Mouse (Mus musculus) liver, embryonic 14.5 days (tissue): ENCODE data around the gene Aspn. TPM values are rescaled to one million over a fixed set of nuclear protein-coding genes. Genes with fewer than 3 reads are reported as not detected.

Experiments
- ATAC-seq: fragments of 200-750 bp; cut with Nextera tagmentation; 2 replicates; pipeline ENCODE4 v1.8.0; 2017; ENCODE audit warnings: moderate number of reproducible peaks, mild to moderate bottlenecking, moderate library complexity; ENCODE audit not compliant: insufficient read depth
- DNase-seq, 3 experiments: peaks; one replicate each; pipeline ENCODE4 v3.0.0-alpha.2; 2012 to 2013; ENCODE audit warnings: low read depth in 3 of 3, low spot score in 3 of 3
- H3K27ac ChIP-seq: fragments of 300-500 bp; sonication (generic); 2 replicates; pipeline ENCODE4 v1.5.1; 2014; ENCODE audit warnings: moderate library complexity, mild to moderate bottlenecking, control low read depth, inconsistent platforms
- H3K27me3 ChIP-seq: fragments of 300-500 bp; sonication (generic); 2 replicates; pipeline ENCODE4 v1.6.1; 2014; ENCODE audit warnings: mild to moderate bottlenecking, low read length, moderate library complexity; ENCODE audit not compliant: control insufficient read depth, insufficient read depth
- H3K36me3 ChIP-seq: fragments of 300-500 bp; sonication (generic); replicated peaks from 2 replicates; pipeline ENCODE4 v1.6.1; 2014; ENCODE audit warnings: low read depth; ENCODE audit not compliant: control insufficient read depth, insufficient read depth
- H3K4me1 ChIP-seq, 2 experiments: fragments of 200-500 bp in 1 of 2; fragments of 300-500 bp in 1 of 2; sonication (generic) in 1 of 2; replicated peaks; 2 replicates each; pipeline ENCODE4 v1.6.1; 2012 to 2014; ENCODE audit warnings: antibody characterized with exemption in 1 of 2, inconsistent platforms in 1 of 2, low read length in 1 of 2; ENCODE audit not compliant: control insufficient read depth in 2 of 2, insufficient read depth in 2 of 2
- H3K4me2 ChIP-seq: fragments of 300-500 bp; sonication (generic); 2 replicates; pipeline ENCODE4 v1.6.1; 2014; ENCODE audit warnings: low read depth, mild to moderate bottlenecking, control low read depth, moderate library complexity
- H3K4me3 ChIP-seq, 2 experiments: fragments of 200-500 bp in 1 of 2; fragments of 300-500 bp in 1 of 2; sonication (generic) in 1 of 2; 2 replicates each; pipeline ENCODE4 v1.5.1; 2012 to 2014; ENCODE audit warnings: low read depth in 2 of 2, low read length in 2 of 2, mild to moderate bottlenecking in 2 of 2, control low read depth in 1 of 2, inconsistent platforms in 1 of 2, moderate library complexity in 1 of 2; ENCODE audit not compliant: insufficient read depth in 1 of 2
- H3K9ac ChIP-seq: fragments of 300-500 bp; sonication (generic); replicated peaks from 2 replicates; pipeline ENCODE4 v1.6.1; 2014; ENCODE audit warnings: mild to moderate bottlenecking, control low read depth, moderate library complexity
- H3K9me3 ChIP-seq: fragments of 300-500 bp; sonication (generic); 2 replicates; pipeline ENCODE4 v1.6.1; 2016; ENCODE audit warnings: low read length, mixed read lengths; ENCODE audit not compliant: control insufficient read depth
- CTCF ChIP-seq: IDR thresholded peaks from 2 replicates; pipeline ENCODE4 v1.5.1; 2016; ENCODE audit warnings: antibody characterized with exemption, low read depth, control low read depth
- EP300 ChIP-seq: IDR thresholded peaks from 2 replicates; pipeline ENCODE4 v1.6.1; 2016; ENCODE audit warnings: antibody characterized with exemption, low read depth
- WGBS: fragments of 180-500 bp; shearing (Covaris S2); extraction: QIAGEN DNeasy Blood & Tissue Kit; methylation state at CpG from one replicate; pipeline ENCODE4 v1.1.7; 2014; ENCODE audit not compliant: insufficient replicate concordance; 5-methylcytosine and 5-hydroxymethylcytosine counted together
- polyA plus RNA-seq, 2 experiments: library from polyadenylated mRNA; depleted of rRNA in 1 of 2; stranded (reverse) in 1 of 2; unstranded in 1 of 2; fragments of >200 nt; fragmentation: Nextera tagmentation in 1 of 2; extraction: Ambion mirVana in 1 of 2; gene quantifications; 2 replicates each; pipeline versions ENCODE4 v1.2.1 to v1.2.3; 2012 to 2014

Gene Aspn
- polyA plus RNA-seq, 2 experiments = 0.17 to 0.44 TPM

DNA sequence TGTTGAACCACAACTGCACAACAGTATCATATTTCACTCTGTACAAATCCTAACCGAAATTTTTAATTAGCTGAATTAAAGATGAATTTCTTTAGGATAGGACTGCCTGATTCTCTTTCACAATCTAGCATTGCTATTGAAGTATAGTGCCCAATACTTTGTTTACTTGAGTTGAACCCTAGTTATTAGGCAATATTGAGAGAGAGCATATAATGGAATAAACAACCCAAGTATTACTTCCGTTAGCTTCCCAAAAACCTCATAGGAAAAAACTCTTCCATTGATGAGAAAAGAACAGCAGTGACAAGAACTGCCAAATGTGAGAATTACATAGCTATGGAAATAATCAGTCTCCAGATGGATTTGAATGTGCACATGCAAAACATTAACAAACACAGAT lies 18.0 kb upstream of the Aspn start:
- H3K4me1 ChIP-seq = no peaks in the 10 kb centered on the region
- no peaks in the 10 kb centered on the region for H3K27me3 ChIP-seq
- H3K4me2 ChIP-seq = no peak overlapping the region
- TF ChIP-seq CTCF (no peak), EP300 (no peak)
- ATAC-seq (no peak), DNase-seq (no peak)
- no peaks in the 10 kb centered on the region for H3K36me3 ChIP-seq
- no peak overlapping the region for H3K9ac ChIP-seq
- 71% methylated on average over 2 of the region's 2 CpGs for WGBS
- H3K4me3 ChIP-seq = no peak overlapping the region
- no peak overlapping the region for H3K27ac ChIP-seq
- H3K9me3 ChIP-seq = no peaks in the 10 kb centered on the region

DNA sequence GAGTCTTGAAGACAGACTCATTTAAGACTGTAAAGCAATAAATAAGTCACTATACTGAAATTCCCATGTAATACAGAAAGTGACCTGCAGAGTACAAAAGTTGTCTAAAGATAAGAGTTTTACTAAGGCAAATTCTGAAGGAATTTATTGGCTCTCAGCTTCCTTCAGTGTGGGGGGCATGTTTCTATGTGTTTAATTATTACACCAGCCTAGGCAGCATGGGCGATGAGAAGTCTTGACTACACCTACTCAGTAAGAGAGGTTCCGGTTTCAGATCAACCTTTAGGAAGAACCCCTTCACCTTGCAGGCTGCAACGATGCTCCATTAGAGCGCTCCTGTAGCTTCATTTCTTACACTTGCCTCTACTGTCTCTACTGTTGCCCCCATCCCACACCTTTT lies 13.6 kb upstream of the Aspn start:
- WGBS = 90% methylated on average over 4 of the region's 4 CpGs

DNA sequence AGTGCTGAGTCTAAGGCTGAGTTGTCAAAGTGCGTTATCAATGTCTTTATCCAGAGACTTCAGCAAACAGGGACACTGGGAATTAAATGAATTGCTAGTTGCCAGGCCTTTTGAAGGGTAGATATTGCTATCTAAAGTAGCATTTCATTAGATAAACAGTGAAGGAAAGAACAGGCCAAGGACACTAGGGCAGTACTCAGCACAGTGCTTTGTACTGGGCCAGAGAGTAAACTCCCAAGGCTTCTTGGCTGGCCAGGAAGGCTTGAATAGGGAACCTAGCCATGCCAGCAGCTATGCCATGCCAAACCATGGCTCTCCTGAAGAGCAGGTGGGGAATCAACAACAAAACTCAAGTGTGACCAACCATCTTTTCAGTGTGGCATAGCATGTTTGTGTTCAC lies 7.3 kb upstream of the Aspn start:
- H3K4me3 ChIP-seq = no peak overlapping the region
- no peak overlapping the region for H3K9ac ChIP-seq
- no peaks in the 10 kb centered on the region for H3K9me3 ChIP-seq
- H3K4me1 ChIP-seq = peaks cover 0 to 3% of the 10 kb centered on the region in 2 experiments; a peak in 1 of 4 replicates
- H3K27ac ChIP-seq = no peak overlapping the region
- TF ChIP-seq EP300 (no peak), CTCF (no peak)
- DNase-seq (no peak), ATAC-seq (no peak)
- 79% methylated on average over 1 of the region's 1 CpGs for WGBS
- no peaks in the 10 kb centered on the region for H3K27me3 ChIP-seq
- H3K4me2 ChIP-seq = no peak overlapping the region
- no peaks in the 10 kb centered on the region for H3K36me3 ChIP-seq

More for the DNA sequence above, 13.6 kb upstream of the Aspn start:
- Histone ChIP-seq H3K9ac (no peak overlapping the region), H3K27ac (no peak overlapping the region), H3K27me3 (no peaks in the 10 kb centered on the region), H3K4me3 (no peak overlapping the region), H3K4me1 (peaks cover 0 to 3% of the 10 kb centered on the region in 2 experiments; a peak in 1 of 4 replicates), H3K9me3 (no peaks in the 10 kb centered on the region), H3K4me2 (no peak overlapping the region), H3K36me3 (no peaks in the 10 kb centered on the region)
- no peak for DNase-seq
- no peak for ATAC-seq
- no peak for TF ChIP-seq EP300
- no peak for TF ChIP-seq CTCF

DNA sequence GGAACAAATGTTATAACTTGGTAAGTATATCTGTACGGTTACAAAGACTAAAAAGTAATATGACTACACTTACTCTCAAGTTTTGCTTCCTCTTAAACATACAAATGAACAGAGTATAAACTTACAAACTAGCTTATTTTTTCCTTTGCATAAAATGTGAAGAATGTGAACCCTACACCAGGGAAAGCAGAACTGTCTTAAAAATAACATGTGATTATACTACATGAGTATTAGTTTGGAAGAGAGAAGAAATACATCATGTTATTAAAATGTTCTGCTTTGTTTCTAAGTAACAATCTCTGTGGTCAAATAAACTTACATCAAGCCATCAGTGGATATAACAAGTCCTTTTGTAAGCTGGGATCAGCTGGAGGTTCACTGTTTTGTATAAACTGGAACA lies 5.5 kb upstream of the Aspn start:
- Histone ChIP-seq H3K4me2 (no peak overlapping the region), H3K4me1 (peaks cover 0 to 3% of the 10 kb centered on the region in 2 experiments; a peak in 1 of 4 replicates), H3K27me3 (no peaks in the 10 kb centered on the region), H3K9ac (no peak overlapping the region), H3K27ac (no peak overlapping the region), H3K36me3 (no peaks in the 10 kb centered on the region), H3K4me3 (no peak overlapping the region), H3K9me3 (no peaks in the 10 kb centered on the region)
- DNase-seq (no peak), ATAC-seq (no peak)
- no peak for TF ChIP-seq CTCF
- no peak for TF ChIP-seq EP300
- 73% methylated on average over 1 of the region's 1 CpGs for WGBS

DNA sequence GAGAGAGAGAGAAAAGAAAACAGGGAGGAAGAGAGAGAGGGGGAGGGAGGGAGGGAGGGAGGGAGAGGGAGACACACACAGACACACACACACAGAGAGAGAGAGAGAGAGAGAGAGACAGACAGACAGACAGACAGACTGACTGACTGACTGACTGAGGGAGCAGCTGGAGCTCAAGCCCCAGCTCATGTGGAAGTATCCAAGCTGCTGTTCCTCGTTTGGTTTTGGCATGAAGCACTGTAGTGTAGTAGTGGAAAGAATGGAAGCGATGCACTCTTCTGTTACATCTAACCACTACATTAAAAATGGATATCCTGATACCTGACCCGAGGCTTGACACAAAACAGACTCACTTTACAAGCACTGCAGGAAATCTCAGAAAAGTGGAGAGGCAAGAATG lies 1.4 kb downstream of the Aspn start:
- Histone ChIP-seq H3K27me3 (no peaks in the 10 kb centered on the region), H3K9ac (no peak overlapping the region), H3K36me3 (no peaks in the 10 kb centered on the region), H3K4me2 (no peak overlapping the region), H3K9me3 (no peaks in the 10 kb centered on the region), H3K4me3 (no peak overlapping the region), H3K27ac (no peak overlapping the region), H3K4me1 (no peaks in the 10 kb centered on the region)
- 55% methylated on average over 3 of the region's 3 CpGs for WGBS
- DNase-seq (no peak), ATAC-seq (no peak)
- TF ChIP-seq EP300 = no peak
- TF ChIP-seq CTCF = no peak

DNA sequence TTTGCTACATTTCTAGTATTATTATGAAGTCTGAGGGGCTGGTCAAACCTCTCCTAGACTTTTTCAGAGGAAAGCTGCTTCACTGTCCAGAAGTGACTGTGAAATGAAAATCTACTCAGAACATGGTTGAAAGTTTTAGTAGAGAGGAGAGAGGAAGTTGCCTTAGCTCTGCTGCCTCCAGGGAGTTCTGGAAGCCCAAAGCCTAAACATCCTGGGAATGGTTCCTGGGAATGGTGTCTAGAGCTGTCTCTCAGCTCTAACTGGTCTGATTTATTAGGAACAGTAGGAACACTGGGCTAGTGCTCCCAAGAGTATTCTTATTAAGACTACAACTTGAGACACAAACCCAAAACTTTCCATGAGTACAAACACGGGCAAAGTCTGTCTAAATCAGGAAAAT lies 2.3 kb downstream of the Aspn start:
- H3K27ac ChIP-seq = no peak overlapping the region
- H3K4me3 ChIP-seq = no peak overlapping the region
- H3K9me3 ChIP-seq = no peaks in the 10 kb centered on the region
- no peaks in the 10 kb centered on the region for H3K36me3 ChIP-seq
- ATAC-seq (no peak), DNase-seq (no peak)
- H3K27me3 ChIP-seq = no peaks in the 10 kb centered on the region
- H3K4me1 ChIP-seq = no peaks in the 10 kb centered on the region
- TF ChIP-seq CTCF = no peak
- TF ChIP-seq EP300 = no peak
- no peak overlapping the region for H3K4me2 ChIP-seq
- H3K9ac ChIP-seq = no peak overlapping the region
- WGBS = 74% methylated on average over 1 of the region's 1 CpGs
